Mouse (Mus musculus) embryonic facial prominence, embryonic 15.5 days (tissue): Measurements from ENCODE around the gene Atad3a. TPM values are rescaled to one million over a fixed set of nuclear protein-coding genes. Genes with fewer than 3 reads are reported as not detected.
A peak's percentile ranks its signal among the peaks of the same experiment; 100 is the strongest.

Source experiments
- ATAC-seq: fragments of 200-750 bp; cut with Nextera tagmentation; 2 replicates; pipeline ENCODE4 v1.8.0; 2017; ENCODE audit warnings: low read depth, moderate TSS enrichment; ENCODE audit not compliant: insufficient number of reproducible peaks, low FRiP score, low TSS enrichment
- H3K27ac ChIP-seq: fragments of 300-500 bp; sonication (generic); replicated peaks from 2 replicates; pipeline ENCODE4 v1.5.1; 2015; ENCODE audit warnings: mild to moderate bottlenecking, inconsistent platforms
- H3K27me3 ChIP-seq: fragments of 300-500 bp; sonication (generic); 2 replicates; pipeline ENCODE4 v1.6.1; 2015; ENCODE audit warnings: inconsistent platforms
- H3K36me3 ChIP-seq: fragments of 300-500 bp; sonication (generic); 2 replicates; pipeline ENCODE4 v1.6.1; 2015; ENCODE audit warnings: mild to moderate bottlenecking, inconsistent platforms
- H3K4me1 ChIP-seq: fragments of 300-500 bp; sonication (generic); 2 replicates; pipeline ENCODE4 v1.6.1; 2015; ENCODE audit warnings: inconsistent platforms
- H3K4me2 ChIP-seq: fragments of 300-500 bp; sonication (generic); replicated peaks from 2 replicates; pipeline ENCODE4 v1.6.1; 2015; ENCODE audit warnings: mild to moderate bottlenecking, inconsistent platforms
- H3K4me3 ChIP-seq: fragments of 300-500 bp; sonication (generic); replicated peaks from 2 replicates; pipeline ENCODE4 v1.5.1; 2015; ENCODE audit warnings: mild to moderate bottlenecking, inconsistent platforms
- H3K9ac ChIP-seq: fragments of 300-500 bp; sonication (generic); 2 replicates; pipeline ENCODE4 v1.6.1; 2015; ENCODE audit warnings: inconsistent platforms
- H3K9me3 ChIP-seq: fragments of 300-500 bp; sonication (generic); replicated peaks from 2 replicates; pipeline ENCODE4 v1.6.1; 2016; ENCODE audit warnings: inconsistent platforms
- WGBS: fragments of 180-500 bp; shearing (Covaris S2); methylation state at CpG from one replicate; pipeline ENCODE4 v1.1.7; 2015; 5-methylcytosine and 5-hydroxymethylcytosine counted together
- polyA plus RNA-seq: library from polyadenylated mRNA; unstranded; fragments of >200 nt; fragmentation: Nextera tagmentation; extraction: Ambion mirVana; gene quantifications from 2 replicates; pipeline ENCODE4 v1.2.1, GENCODE M21; 2015

The Atad3a gene
- polyA plus RNA-seq, 1 experiment from 2014 or later, result 89.9 TPM

DNA sequence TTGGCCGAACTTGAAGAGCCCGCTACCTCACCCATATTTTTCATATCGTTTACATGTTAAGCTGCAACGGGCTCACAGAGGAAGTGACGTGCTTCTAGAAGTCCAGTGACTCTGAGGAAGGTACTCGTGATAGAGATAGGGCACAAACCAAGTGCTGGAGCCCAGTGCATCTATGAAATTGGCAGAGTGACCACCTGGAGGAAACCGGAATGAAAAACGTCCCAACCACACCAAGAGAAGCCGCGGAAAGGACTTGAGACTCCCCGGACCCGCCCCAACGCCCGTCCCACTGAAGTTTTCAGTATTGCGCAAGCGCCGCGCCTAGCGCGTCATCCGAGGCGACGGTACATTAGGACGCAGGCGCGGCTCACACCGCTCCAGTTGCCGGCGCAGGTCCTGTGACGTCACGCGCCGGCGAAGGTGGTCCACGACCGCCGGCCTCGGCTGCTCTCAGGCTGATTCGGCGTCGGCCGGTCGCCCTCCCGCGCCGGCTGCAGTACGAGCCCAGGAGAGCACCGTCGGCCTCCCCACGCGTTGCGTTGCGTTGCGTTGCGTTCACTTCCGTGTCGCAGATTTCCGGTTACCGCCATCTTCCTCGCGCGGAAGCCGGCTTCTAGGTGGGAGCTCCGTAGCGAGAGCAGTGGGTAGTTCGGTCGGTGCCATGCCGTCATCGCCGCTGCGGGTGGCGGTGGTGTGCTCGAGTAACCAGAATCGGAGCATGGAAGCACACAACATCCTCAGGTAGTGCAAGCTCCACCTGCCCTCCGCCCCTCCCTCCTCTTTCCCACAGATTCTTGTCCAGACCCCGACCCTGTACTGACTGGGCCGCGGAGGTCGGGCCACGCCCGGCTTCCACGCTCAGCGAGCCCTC lies 55.9 kb downstream of the Atad3a start, which contains the start of gene Ssu72:
Ssu72 (plus strand) TSS at position 80 of the 871 bp plus-strand sequence.
- Histone ChIP-seq H3K27ac (peak within 1 kb of the TSS; percentile 98), H3K36me3 (no peaks in the 10 kb centered on the region), H3K27me3 (no peaks in the 10 kb centered on the region), H3K4me3 (peak within 1 kb of the TSS; percentile 74), H3K4me2 (peak within 1 kb of the TSS; percentile 70), H3K9ac (peak within 1 kb of the TSS; percentile 69), H3K9me3 (no peaks in the 10 kb centered on the region), H3K4me1 (peaks cover 18% of the 10 kb centered on the region)
- ATAC-seq, result peak; percentile 94
- under 1% methylated on average over 83 of the region's 83 CpGs for WGBS

DNA sequence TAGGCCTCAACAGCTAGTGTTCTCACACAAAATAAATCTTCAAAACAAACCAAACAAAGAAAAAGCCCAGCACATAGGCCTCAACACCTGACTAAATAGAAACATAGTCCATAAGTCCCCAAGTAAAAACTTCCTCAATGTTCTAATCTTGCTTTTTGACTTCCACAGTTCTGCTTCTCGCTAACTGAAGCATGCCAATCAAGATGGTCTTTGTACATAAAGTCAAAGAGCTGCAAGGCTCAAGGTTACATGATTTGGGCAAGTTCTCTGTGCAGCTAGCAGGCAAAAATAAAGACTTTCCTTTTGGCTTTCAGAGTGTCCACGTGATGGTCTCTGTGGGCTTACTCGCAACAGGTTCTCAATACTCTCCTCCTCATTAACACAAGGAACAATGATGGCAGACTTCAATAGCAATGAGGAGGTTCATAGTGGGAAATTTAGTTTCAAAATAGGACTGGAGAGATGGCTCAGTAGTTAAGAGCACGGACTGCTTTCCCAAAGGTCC lies 57.4 kb downstream of the Atad3a start:
- Histone ChIP-seq H3K36me3 (no peaks in the 10 kb centered on the region), H3K4me1 (peaks cover 10% of the 10 kb centered on the region), H3K9ac (no peak overlapping the region), H3K9me3 (no peaks in the 10 kb centered on the region), H3K27ac (no peak overlapping the region), H3K4me3 (no peak overlapping the region), H3K27me3 (no peaks in the 10 kb centered on the region), H3K4me2 (no peak overlapping the region)
- 93% methylated on average over 4 of the region's 4 CpGs for WGBS
- ATAC-seq, result no peak

- peaks cover 19% of the 10 kb centered on the region for H3K4me1 ChIP-seq
- H3K4me2 ChIP-seq, result no peak overlapping the region
- H3K27ac ChIP-seq, result no peak overlapping the region
- no peaks in the 10 kb centered on the region for H3K27me3 ChIP-seq
- H3K9me3 ChIP-seq, result no peaks in the 10 kb centered on the region
- H3K9ac ChIP-seq, result no peak overlapping the region
- no peaks in the 10 kb centered on the region for H3K36me3 ChIP-seq
- H3K4me3 ChIP-seq, result no peak overlapping the region
- no peak for ATAC-seq
These were observed 60.5 kb downstream of the Atad3a start for GRCm38 (mm10) chr4:155700425-155700824.

GRCm38 (mm10) chr4:155696261-155697255 lies 64.3 kb downstream of the Atad3a start:
- WGBS, result 64% methylated on average over 16 of the region's 16 CpGs
- H3K9ac ChIP-seq, result 0 out of 2 replicates have a peak overlapping the region, but pooled peaks have one; percentile 2
- ATAC-seq, result no peak
- H3K27me3 ChIP-seq, result no peaks in the 10 kb centered on the region
- no peaks in the 10 kb centered on the region for H3K36me3 ChIP-seq
- peaks cover 26% of the 10 kb centered on the region for H3K4me1 ChIP-seq
- no peak overlapping the region for H3K4me3 ChIP-seq
- H3K4me2 ChIP-seq, result peak overlapping the region; percentile 95; the same call in 1 of the 2 replicates
- no peaks in the 10 kb centered on the region for H3K9me3 ChIP-seq
- H3K27ac ChIP-seq, result no peak overlapping the region

DNA sequence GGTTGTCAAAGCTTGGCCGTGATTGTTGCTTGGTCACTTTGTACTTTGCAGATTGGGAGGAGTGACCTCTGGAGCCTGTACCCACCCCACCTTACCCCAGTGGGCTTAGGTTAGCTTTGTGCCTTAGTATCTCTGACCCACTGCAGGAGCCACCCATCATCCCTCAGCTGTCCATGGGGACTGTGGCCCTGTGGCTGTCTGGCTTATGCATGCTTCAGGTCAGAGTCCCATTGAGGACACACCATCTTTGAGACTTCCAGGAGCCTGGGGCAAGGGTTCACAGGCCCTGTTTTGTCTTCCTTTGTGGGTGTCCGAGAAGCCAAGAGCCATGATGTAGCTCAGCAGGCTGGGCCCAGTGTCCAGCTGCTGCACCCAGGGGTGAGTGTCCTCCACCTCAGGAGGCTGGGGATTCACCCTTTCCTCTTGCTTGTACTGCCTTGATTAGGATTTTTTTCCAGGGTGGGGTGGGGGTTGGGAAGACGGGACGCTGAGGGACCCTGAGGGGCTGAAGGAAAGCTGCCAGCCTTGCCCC lies 65.3 kb downstream of the Atad3a start:
- H3K9ac ChIP-seq, result 0 out of 2 replicates have a peak overlapping the region, but pooled peaks have one; percentile 2
- H3K9me3 ChIP-seq, result no peaks in the 10 kb centered on the region
- 66% methylated on average over 4 of the region's 4 CpGs for WGBS
- H3K4me1 ChIP-seq, result peaks cover 26% of the 10 kb centered on the region
- peaks cover 6% of the 10 kb centered on the region; the same call in 1 of the 2 replicates for H3K27me3 ChIP-seq
- no peak overlapping the region for H3K27ac ChIP-seq
- H3K4me2 ChIP-seq, result peak overlapping the region; percentile 95
- no peak for ATAC-seq
- H3K4me3 ChIP-seq, result peak overlapping the region; percentile 74
- no peaks in the 10 kb centered on the region for H3K36me3 ChIP-seq

DNA sequence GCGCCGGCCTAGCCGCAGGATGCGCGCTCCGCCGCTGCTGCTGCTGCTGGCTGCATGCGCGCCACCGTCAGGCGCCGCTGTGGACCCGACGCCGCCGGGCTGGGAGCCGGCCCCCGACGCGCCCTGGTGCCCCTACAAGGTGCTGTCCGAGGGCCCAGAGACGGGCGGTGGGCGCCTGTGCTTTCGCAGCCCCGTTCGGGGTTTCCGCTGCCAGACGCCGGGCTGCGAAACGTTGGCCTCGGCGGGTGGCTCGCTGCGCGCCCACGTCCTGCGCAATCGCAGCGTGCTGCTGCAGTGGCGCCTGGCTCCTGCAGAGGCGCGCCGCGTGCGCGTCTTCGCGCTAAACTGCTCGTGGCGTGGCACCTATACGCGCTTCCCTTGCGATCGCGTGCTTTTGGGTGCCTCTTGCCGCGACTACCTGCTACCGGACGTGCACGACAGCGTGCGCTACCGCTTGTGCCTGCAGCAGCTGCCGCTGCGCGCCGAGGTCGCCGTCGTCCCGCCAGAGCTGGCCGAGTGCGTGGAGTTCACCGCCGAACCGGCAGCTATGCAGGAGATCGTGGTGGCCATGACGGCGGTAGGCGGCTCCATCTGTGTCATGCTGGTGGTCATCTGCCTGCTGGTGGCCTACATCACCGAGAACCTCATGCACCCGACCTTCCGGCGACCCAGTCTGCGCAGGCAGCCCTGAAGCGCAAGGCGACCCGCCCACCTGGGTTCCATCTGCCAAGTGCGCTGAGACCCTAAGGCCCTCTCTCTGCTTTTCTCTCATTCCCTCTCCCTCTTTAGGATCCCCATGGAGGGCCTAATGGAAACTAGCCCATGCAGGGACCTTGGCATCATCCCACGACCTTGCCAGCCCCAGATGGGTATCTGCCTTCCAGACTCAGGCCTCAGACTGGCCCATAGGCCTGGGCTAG lies 66.2 kb downstream of the Atad3a start:
- Histone ChIP-seq H3K27ac (peak overlapping the region; percentile 80), H3K4me3 (peak overlapping the region; percentile 74), H3K27me3 (peaks cover 7% of the 10 kb centered on the region; the same call in 1 of the 2 replicates), H3K4me2 (peak overlapping the region; percentile 95), H3K9me3 (no peaks in the 10 kb centered on the region), H3K4me1 (peaks cover 26% of the 10 kb centered on the region), H3K36me3 (no peaks in the 10 kb centered on the region), H3K9ac (peak overlapping the region; percentile 58)
- WGBS, result under 1% methylated on average over 91 of the region's 92 CpGs
- ATAC-seq, result peak; percentile 81

DNA sequence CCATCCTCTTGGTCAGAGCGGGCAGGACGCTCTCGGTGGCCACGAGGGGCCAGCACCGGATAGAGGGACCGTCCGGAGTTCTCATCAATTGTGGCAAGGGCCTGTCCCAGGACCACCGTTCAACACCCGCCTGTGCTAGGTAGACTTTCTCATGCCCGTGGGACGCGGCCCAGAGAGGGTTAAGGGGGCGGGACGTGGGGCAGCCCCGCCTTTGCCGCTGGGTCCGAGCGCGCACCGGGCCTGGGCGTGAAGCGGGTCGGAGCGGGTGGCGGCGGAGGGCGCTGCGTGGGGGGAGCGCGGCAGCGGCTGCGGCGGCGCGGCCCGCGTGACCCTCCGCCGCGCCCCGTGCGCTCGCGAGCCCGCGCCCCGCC lies 66.8 kb downstream of the Atad3a start, which contains the start of gene Fndc10:
Fndc10 (plus strand) TSS at position 232 of the 371 bp plus-strand sequence.
- Histone ChIP-seq H3K27ac (peak within 1 kb of the TSS; percentile 80), H3K9me3 (no peaks in the 10 kb centered on the region), H3K4me2 (peak within 1 kb of the TSS; percentile 95), H3K4me1 (peaks cover 26% of the 10 kb centered on the region), H3K36me3 (no peaks in the 10 kb centered on the region), H3K9ac (peak within 1 kb of the TSS; percentile 58), H3K27me3 (peaks cover 7% of the 10 kb centered on the region; the same call in 1 of the 2 replicates), H3K4me3 (peak within 1 kb of the TSS; percentile 74)
- peak; percentile 85 for ATAC-seq
- 1% methylated on average over 46 of the region's 47 CpGs for WGBS

GRCm38 (mm10) chr4:155692421-155692820 lies 68.5 kb downstream of the Atad3a start:
- no peaks in the 10 kb centered on the region for H3K36me3 ChIP-seq
- no peak overlapping the region for H3K4me2 ChIP-seq
- H3K9me3 ChIP-seq, result no peaks in the 10 kb centered on the region
- no peak overlapping the region for H3K9ac ChIP-seq
- WGBS, result 95% methylated on average over 3 of the region's 3 CpGs
- H3K4me1 ChIP-seq, result peaks cover 26% of the 10 kb centered on the region
- no peak overlapping the region for H3K4me3 ChIP-seq
- H3K27me3 ChIP-seq, result peaks cover 7% of the 10 kb centered on the region; the same call in 1 of the 2 replicates
- H3K27ac ChIP-seq, result no peak overlapping the region
- ATAC-seq, result no peak
